Mouse (Mus musculus): ENCODE measurements around the gene Stk16.
A peak's percentile ranks its signal among the peaks of the same experiment; 100 is the strongest.

Stk16 gene

DNA sequence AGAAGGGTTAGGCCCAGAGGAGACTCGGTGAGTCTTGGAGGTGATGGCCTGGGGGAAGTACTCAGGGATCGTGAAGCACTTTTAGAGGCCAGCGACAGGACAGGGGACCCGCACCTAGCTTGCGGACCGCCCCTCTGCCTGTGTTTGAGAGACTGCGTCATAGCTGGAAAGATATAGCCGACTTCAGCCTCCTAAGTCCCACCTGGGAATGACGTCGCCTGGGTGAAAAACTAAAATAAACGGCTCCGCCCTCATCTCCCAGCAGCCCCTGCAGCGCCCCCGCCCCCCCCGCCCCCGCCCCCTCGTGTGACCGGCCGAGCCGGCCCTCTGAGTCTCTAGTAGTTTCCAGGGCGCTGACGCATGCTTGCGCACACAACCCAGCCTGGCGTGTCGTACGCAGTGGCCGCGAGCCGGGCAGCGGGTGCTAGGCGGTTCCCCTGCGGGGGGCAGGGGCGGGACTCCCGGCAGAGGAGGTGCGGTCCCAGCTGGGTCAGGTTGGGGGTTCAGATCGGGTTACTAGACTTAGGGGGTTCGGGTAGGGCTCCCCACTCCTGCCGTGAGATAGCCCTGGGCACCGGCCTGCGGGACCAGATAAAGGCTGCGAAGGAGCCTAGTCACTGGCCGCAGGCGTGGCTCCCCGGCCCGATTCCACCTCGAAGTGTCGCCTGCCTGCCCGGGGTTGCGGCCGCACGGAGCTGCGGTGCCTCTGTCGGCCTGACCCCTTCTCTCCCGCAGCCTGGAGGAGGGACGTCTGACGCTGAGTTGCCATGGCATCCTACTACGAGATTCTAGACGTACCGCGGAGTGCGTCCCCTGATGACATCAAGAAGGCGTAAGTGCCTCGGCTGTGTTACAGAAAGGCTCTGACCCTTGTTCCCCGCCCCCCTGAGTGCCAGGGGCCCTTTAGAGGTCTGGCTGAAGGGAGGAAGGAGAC, 25.7 kb downstream of the Stk16 start, which contains the start of gene Dnajb2:
Gene Dnajb2 (plus strand): TSS at position 290 of the 934 bp plus-strand sequence.
- peak; percentile 90 for DNase-seq (ENCODE audit: low read depth, low spot score)

DNA sequence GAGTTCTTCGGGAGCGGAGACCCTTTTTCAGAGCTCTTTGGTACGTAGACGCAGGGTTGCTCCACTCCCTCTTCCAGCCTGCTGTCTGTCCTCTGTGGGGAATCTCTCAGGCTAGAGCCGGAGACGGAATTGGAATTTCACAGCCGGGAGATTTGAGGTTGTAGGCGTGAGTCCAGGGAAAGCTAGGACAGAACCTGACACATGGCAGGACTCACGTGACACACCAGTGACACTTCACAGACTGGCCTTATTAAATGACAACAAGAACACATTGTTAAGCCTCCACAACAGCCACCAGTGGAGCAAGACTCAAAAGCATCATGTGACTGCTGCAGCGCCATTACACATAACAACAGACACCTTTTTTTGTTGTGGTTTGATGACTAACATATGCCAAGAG, 29.0 kb downstream of the Stk16 start:
- no peak for DNase-seq (ENCODE audit: low read depth, low spot score)

- DNase-seq (ENCODE audit: low read depth, low spot score) = no peak
Measured at GRCm38 (mm10) chr1:75243411-75243810, 32.8 kb downstream of the Stk16 start.

- no peak for DNase-seq (ENCODE audit: low read depth, low spot score)
Measured at GRCm38 (mm10) chr1:75244175-75244826, 33.7 kb downstream of the Stk16 start.

- DNase-seq (ENCODE audit: low read depth, low spot score) = peak; percentile 64
Measured at GRCm38 (mm10) chr1:75244836-75245235, 34.2 kb downstream of the Stk16 start.

DNA sequence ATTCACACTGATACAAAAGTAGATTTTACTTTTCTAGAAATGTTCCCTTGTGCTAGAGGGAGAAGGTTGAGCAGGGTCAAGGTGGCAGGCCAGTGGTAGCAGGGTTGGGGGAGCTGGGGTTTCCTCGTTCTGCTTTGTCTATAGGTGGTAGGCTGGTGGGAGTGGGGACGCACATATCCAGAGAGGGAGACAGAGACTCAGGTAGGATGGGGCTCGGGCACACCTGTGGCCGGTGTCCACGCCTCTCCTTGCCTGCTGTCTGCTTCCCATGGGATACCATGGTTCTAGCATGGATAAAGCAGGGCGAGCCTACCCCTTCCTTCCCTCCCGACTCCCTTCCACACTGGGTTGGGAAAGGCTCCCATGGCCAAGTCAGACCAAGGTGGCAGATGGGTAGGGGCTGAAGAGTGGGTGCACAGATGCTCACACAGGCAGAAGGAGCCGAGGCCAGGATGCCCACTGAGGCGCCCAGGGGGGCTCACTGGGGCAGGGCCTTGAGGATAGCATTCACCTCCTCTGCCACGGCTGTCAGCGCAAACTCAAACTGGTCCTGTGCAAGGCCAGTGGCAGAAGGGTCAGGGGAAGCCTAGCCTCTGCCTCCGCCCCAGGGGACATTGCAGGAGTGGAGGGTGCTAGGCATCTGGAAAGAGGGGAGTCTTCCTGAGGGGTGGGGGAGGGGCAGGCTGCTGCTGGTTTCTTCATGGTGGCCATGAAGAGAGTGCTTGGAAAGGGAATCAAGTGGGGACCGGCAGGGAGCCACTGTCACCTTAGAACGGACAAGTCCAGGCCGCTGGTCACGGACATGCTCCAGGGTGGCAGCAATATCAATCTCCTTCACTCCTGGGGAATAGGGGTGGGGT, 36.7 kb downstream of the Stk16 start:
- DNase-seq (ENCODE audit: low read depth, low spot score) = no peak

DNA sequence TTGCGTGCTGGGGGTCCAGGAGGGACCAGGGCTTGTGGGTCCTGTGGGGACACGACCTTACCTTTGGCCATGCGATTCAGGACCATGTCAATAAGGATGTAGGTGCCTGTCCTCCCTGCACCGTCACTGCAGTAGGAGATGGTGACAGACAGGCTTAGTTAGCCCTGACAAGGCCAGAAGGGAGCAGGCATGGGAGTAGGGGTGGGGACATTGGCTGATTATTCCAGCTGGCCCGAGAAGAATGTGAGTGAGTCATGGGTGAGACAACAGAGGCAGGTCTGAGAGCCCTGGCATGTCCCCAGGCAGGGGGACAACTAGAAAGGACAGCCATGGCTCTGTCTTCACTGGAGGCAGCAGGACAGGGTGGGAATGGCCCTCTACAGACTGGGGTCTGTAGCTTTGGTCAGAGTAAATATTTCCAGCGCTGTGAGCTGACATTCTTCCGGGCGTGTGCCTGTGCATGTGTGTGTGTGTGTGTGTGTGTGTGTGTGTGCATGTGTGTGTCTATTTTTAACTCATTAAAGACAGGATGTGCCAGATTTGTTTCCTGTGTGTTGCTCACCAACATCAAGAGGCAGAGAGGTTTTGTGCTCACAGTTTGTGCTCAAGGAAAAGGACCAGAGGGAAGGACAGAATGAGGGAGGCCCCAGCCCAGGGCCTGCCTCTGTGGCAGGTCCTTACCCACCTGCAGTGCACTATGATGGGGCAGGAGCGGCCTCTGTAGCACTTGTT, 37.6 kb downstream of the Stk16 start:
- peak; percentile 59 for DNase-seq (ENCODE audit: low read depth, low spot score)

DNA sequence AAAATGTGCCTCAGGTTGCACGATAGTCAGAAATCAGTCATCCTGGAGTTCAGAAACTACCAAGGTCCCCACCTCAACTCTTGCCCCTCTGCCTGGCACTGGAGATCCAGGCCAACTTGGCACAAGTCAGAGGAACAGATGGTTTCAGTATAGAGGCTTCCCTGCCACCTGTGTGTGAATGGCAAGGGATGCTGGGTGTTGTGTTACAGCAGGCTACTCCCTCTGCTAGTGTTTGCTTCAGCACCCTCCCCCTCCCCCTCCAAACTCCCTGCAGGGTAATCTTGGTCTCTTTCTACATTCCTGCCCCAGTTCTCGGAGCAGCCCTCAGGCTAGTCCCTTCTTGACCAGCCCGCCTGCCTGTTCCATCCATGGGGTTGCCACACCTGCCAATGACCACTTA, 39.9 kb downstream of the Stk16 start:
- no peak for DNase-seq (ENCODE audit: low read depth, low spot score)

DNA sequence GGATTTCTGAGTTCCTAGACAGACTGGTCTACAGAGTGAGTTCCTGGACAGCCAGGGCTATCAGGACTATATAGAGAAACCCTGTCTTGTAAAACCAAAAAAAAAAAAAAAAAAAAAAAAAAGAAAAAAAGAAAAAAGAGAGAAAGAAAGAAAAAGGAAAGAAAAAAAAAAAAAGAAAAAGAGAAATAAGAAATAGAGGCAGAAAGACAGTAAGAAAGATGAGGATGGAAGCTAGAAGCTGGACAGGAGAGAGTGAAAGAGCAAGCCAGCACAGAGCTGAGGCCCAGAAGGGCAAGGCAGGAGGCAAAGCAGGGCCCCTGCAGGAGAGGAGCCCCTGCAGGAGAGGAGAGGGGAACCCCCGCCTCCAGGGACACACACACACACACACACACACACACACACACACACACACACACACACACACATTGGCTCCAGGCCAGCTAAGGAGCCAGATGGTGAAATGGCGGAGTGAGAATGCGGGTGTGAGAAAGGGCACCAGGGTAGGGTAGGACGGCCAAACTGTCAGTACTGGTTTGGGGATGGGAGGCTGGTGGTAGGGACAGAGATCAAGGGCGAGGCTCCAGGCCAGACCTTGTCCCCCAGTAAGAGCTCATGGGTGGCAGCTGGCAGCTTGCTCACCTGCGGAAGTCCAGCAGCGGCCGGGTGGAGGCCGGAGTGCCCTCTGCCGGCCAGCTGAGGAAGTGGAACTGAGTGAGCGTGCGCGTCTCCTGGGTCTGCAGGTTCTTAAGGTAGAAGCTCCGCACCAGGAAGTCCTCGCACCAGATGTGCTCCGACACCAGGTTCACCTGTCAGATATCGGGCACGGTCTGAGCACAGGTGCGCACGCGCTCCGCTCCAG, 40.7 kb downstream of the Stk16 start:
- DNase-seq (ENCODE audit: low read depth, low spot score) = peak; percentile 92

- no peak for DNase-seq (ENCODE audit: low read depth, low spot score)
Measured at GRCm38 (mm10) chr1:75252308-75252707, 41.7 kb downstream of the Stk16 start.

DNA sequence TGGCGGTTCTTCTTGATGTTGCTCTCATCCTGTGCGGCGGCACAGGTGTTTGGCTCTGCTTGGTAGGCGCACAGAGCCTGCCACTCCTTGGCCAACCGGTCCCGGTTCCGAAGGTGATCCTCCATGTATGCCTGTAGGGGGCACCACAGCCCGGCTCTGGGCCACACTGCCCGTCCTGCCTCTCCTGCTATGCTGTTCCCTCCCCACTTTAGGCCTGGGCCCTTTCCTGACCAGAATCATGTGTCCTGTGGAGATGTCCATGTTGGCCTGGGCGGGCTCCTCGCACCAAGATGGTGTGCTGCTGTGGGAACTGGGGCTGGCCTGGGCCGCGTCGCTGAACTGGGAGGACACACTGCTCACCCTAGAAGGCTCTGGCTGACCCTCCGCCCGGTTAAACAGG, 42.4 kb downstream of the Stk16 start:
- DNase-seq (ENCODE audit: low read depth, low spot score) = peak; percentile 24

DNA sequence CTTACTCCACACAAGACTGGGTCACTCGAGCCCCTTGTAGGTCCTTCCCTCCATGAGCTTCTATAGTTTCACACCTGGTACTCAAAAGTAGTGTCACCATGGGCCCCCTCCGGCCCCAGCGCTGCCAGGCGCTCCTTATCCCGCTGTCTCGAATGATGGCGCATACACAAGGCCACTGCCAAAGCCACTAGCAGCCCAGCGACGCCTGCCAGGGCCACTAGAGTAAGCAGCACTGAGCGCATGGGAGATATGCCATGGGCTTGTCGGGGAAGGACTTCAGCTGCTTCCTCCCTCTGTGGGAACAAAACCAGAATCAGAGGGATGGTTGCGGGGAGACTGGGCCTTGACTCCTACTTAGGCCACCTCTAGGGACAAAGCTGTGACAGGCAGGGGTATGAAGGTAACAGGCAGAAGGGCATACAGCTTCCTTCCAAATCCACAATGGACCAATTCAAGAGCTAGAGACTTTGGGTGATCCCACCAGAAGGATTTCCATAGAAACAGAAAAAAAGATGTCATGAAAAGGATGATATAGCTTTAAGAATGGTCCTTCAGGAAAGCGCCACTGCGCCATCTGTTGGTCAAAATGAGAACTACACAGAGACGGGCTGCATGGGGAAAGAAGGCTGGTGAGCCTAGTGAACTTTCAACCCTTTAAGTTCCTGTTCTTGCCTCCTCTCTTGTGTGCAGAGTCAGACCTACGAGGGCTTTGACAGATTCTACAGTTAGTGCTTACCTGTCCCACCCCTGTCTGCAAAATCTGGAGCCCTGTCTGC, 43.4 kb downstream of the Stk16 start:
- peak; percentile 88 for DNase-seq (ENCODE audit: low read depth, low spot score)

- no peak for DNase-seq (ENCODE audit: low read depth, low spot score)
Measured at GRCm38 (mm10) chr1:75254625-75255013, 44.0 kb downstream of the Stk16 start.

DNA sequence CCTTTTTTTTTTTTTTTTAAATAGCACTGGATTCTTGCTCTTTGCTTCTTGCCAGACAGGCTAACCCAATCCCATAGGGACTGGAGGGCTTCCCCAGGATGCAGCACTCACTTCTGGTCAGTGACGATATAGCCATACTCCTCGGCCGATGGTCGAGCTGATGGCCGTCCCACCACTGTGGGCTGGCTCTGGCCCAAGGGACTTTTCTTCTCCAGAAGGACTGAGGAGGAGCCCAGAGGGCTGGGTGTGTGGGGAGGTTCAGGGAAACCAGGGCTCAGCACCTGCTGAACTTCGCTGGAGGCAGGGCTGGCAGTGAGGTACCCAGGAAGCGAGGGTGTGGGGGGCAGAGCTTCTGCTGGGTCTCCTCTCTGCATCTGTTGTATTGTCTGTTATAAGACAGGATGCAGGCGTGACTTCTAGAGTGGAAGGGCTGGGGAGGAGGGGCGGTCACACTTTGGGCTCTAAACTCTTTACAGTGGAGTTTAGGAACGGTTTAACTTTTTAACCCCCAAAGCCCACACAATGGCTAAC, 44.9 kb downstream of the Stk16 start:
- DNase-seq (ENCODE audit: low read depth, low spot score) = no peak

GRCm38 (mm10) chr1:75261278-75261677, 50.6 kb downstream of the Stk16 start:
- no peak for DNase-seq (ENCODE audit: low read depth, low spot score)

GRCm38 (mm10) chr1:75262969-75263951, 52.6 kb downstream of the Stk16 start:
- DNase-seq (ENCODE audit: low read depth, low spot score) = peak; percentile 70

GRCm38 (mm10) chr1:75264091-75264880, 53.6 kb downstream of the Stk16 start, which contains the start of gene Ptprn:
Ptprn (minus strand) TSS chr1:75264502.
- no peak for DNase-seq (ENCODE audit: low read depth, low spot score)
